Mouse (Mus musculus): ENCODE results near the gene A3galt2. TPM values are rescaled to one million over a fixed set of nuclear protein-coding genes. Genes with fewer than 3 reads are reported as not detected.

The A3galt2 gene
- polyA plus RNA-seq, 1 experiment from 2014 or later: 0.18 TPM

Other genes with a start within 250 kb of the A3galt2 start
- 5.9 TPM in 2 replicates for gene Zscan20, start 145.3 kb upstream of the A3galt2 start, polyA plus RNA-seq (2016; fragmentation: Nextera tagmentation; extraction: Ambion mirVana)
- gene Tlr12, start 136.7 kb upstream of the A3galt2 start, polyA plus RNA-seq (2016; fragmentation: Nextera tagmentation; extraction: Ambion mirVana): 1.2 and 1.3 TPM in 2 replicates
- 69.0 and 81.6 TPM in 2 replicates for gene Phc2, start 100.7 kb upstream of the A3galt2 start, polyA plus RNA-seq (2016; fragmentation: Nextera tagmentation; extraction: Ambion mirVana)
- 47.6 and 52.1 TPM in 2 replicates for gene Zfp362, start 50.7 kb downstream of the A3galt2 start, polyA plus RNA-seq (2016; fragmentation: Nextera tagmentation; extraction: Ambion mirVana)
- gene Trim62, start 128.2 kb downstream of the A3galt2 start, polyA plus RNA-seq (2016; fragmentation: Nextera tagmentation; extraction: Ambion mirVana): 11.4 and 13.0 TPM in 2 replicates
- gene Azin2, start 207.1 kb downstream of the A3galt2 start, polyA plus RNA-seq (2016; fragmentation: Nextera tagmentation; extraction: Ambion mirVana): 22.4 and 26.0 TPM in 2 replicates
- gene Ak2, start 236.6 kb downstream of the A3galt2 start, polyA plus RNA-seq (2016; fragmentation: Nextera tagmentation; extraction: Ambion mirVana): 205 and 213 TPM in 2 replicates